Mouse (Mus musculus): ENCODE data around the gene Jmjd1c. TPM values are rescaled to one million over a fixed set of nuclear protein-coding genes. Genes with fewer than 3 reads are reported as not detected.

Jmjd1c gene
- polyA plus RNA-seq, 1 experiment from 2014 or later: 33.5 TPM

GRCm38 (mm10) chr10:67183086-67183485 is 87.2 kb downstream of the Jmjd1c start:
- no peak overlapping the region for H3K4me2 ChIP-seq
- ATAC-seq (replicated peaks; ENCODE audit: insufficient number of reproducible peaks, insufficient read depth, low FRiP score, low read depth): no peak

GRCm38 (mm10) chr10:67184441-67185070 is 88.6 kb downstream of the Jmjd1c start:
- no peak for ATAC-seq (replicated peaks; ENCODE audit: insufficient number of reproducible peaks, insufficient read depth, low FRiP score, low read depth)
- Histone ChIP-seq H3K4me3 (no peak overlapping the region), H3K4me2 (no peak overlapping the region), H3K4me1 (replicated peaks) (peaks cover 20% of the 10 kb centered on the region), H3K27me3 (no peaks in the 10 kb centered on the region), H3K36me3 (no peaks in the 10 kb centered on the region), H3K9ac (no peak overlapping the region), H3K9me3 (replicated peaks) (no peaks in the 10 kb centered on the region), H3K27ac (peak overlapping the region; percentile 66)
- 63% methylated on average over 3 of the region's 3 CpGs for WGBS

More at GRCm38 (mm10) chr10:67183086-67183485, 87.2 kb downstream of the Jmjd1c start:
- Histone ChIP-seq H3K9me3 (replicated peaks) (no peaks in the 10 kb centered on the region), H3K4me1 (replicated peaks) (peaks cover 14% of the 10 kb centered on the region), H3K27ac (peak overlapping the region; percentile 37; the same call in 1 of the 2 replicates), H3K36me3 (no peaks in the 10 kb centered on the region), H3K4me3 (no peak overlapping the region), H3K9ac (no peak overlapping the region), H3K27me3 (no peaks in the 10 kb centered on the region)
- 41% methylated on average over 1 of the region's 1 CpGs for WGBS

- H3K9ac ChIP-seq: peak overlapping the region; percentile 56
- peak; percentile 94 for ATAC-seq (replicated peaks; ENCODE audit: insufficient number of reproducible peaks, insufficient read depth, low FRiP score, low read depth)
- peaks cover 6% of the 10 kb centered on the region; the same call in 1 of the 2 replicates for H3K36me3 ChIP-seq
- peak overlapping the region; percentile 96 for H3K27ac ChIP-seq
- peak overlapping the region; percentile 52 for H3K4me3 ChIP-seq
- under 1% methylated on average over 23 of the region's 23 CpGs for WGBS
- no peaks in the 10 kb centered on the region for H3K27me3 ChIP-seq
- H3K4me2 ChIP-seq: peak overlapping the region; percentile 60
- H3K4me1 ChIP-seq (replicated peaks): peaks cover 18% of the 10 kb centered on the region
- H3K9me3 ChIP-seq (replicated peaks): no peaks in the 10 kb centered on the region
These were observed 89.7 kb downstream of the Jmjd1c start for GRCm38 (mm10) chr10:67185491-67186081.

GRCm38 (mm10) chr10:67186489-67186888 is 90.6 kb downstream of the Jmjd1c start:
- Histone ChIP-seq H3K4me3 (peak overlapping the region; percentile 52), H3K27me3 (no peaks in the 10 kb centered on the region), H3K9me3 (replicated peaks) (no peaks in the 10 kb centered on the region), H3K9ac (peak overlapping the region; percentile 56), H3K27ac (peak overlapping the region; percentile 96), H3K4me1 (replicated peaks) (peaks cover 18% of the 10 kb centered on the region), H3K4me2 (peak overlapping the region; percentile 60), H3K36me3 (peaks cover 6% of the 10 kb centered on the region; the same call in 1 of the 2 replicates)
- no peak for ATAC-seq (replicated peaks; ENCODE audit: insufficient number of reproducible peaks, insufficient read depth, low FRiP score, low read depth)

- no peaks in the 10 kb centered on the region for H3K9me3 ChIP-seq (replicated peaks)
- H3K9ac ChIP-seq: peak overlapping the region; percentile 46
- H3K4me1 ChIP-seq (replicated peaks): peaks cover 18% of the 10 kb centered on the region
- peak overlapping the region; percentile 96 for H3K27ac ChIP-seq
- peak overlapping the region; percentile 52 for H3K4me3 ChIP-seq
- H3K4me2 ChIP-seq: peak overlapping the region; percentile 60
- WGBS: 3% methylated on average over 5 of the region's 5 CpGs
- ATAC-seq (replicated peaks; ENCODE audit: insufficient number of reproducible peaks, insufficient read depth, low FRiP score, low read depth): no peak
- peaks cover 6% of the 10 kb centered on the region; the same call in 1 of the 2 replicates for H3K36me3 ChIP-seq
- no peaks in the 10 kb centered on the region for H3K27me3 ChIP-seq
These were observed 91.1 kb downstream of the Jmjd1c start for GRCm38 (mm10) chr10:67187001-67187453.

GRCm38 (mm10) chr10:67187952-67188351 is 92.0 kb downstream of the Jmjd1c start:
- Histone ChIP-seq H3K4me3 (peak overlapping the region; percentile 52), H3K4me1 (replicated peaks) (peaks cover 15% of the 10 kb centered on the region), H3K27ac (peak overlapping the region; percentile 96; the same call in 1 of the 2 replicates), H3K9ac (no peak overlapping the region), H3K4me2 (peak overlapping the region; percentile 60), H3K36me3 (peaks cover 12% of the 10 kb centered on the region; the same call in 1 of the 2 replicates), H3K27me3 (no peaks in the 10 kb centered on the region), H3K9me3 (replicated peaks) (no peaks in the 10 kb centered on the region)
- no peak for ATAC-seq (replicated peaks; ENCODE audit: insufficient number of reproducible peaks, insufficient read depth, low FRiP score, low read depth)
- 73% methylated on average over 2 of the region's 2 CpGs for WGBS

- Histone ChIP-seq H3K4me1 (replicated peaks) (peaks cover 15% of the 10 kb centered on the region), H3K4me3 (no peak overlapping the region), H3K27ac (peak overlapping the region; percentile 25; the same call in 1 of the 2 replicates), H3K4me2 (peak overlapping the region; percentile 15; the same call in 1 of the 2 replicates), H3K9me3 (replicated peaks) (no peaks in the 10 kb centered on the region), H3K9ac (no peak overlapping the region), H3K36me3 (peaks cover 12% of the 10 kb centered on the region; the same call in 1 of the 2 replicates), H3K27me3 (no peaks in the 10 kb centered on the region)
- ATAC-seq (replicated peaks; ENCODE audit: insufficient number of reproducible peaks, insufficient read depth, low FRiP score, low read depth): no peak
These were observed 93.1 kb downstream of the Jmjd1c start for GRCm38 (mm10) chr10:67189057-67189456.

GRCm38 (mm10) chr10:67190261-67190660 is 94.3 kb downstream of the Jmjd1c start:
- Histone ChIP-seq H3K27me3 (no peaks in the 10 kb centered on the region), H3K27ac (no peak overlapping the region), H3K9me3 (replicated peaks) (no peaks in the 10 kb centered on the region), H3K4me3 (no peak overlapping the region), H3K4me1 (replicated peaks) (peaks cover 13% of the 10 kb centered on the region), H3K36me3 (peaks cover 17% of the 10 kb centered on the region; the same call in 1 of the 2 replicates), H3K9ac (no peak overlapping the region), H3K4me2 (no peak overlapping the region)
- 59% methylated on average over 1 of the region's 1 CpGs for WGBS
- no peak for ATAC-seq (replicated peaks; ENCODE audit: insufficient number of reproducible peaks, insufficient read depth, low FRiP score, low read depth)

- no peak overlapping the region for H3K9ac ChIP-seq
- no peak overlapping the region for H3K27ac ChIP-seq
- no peak overlapping the region for H3K4me2 ChIP-seq
- H3K9me3 ChIP-seq (replicated peaks): no peaks in the 10 kb centered on the region
- H3K4me1 ChIP-seq (replicated peaks): peaks cover 22% of the 10 kb centered on the region
- no peaks in the 10 kb centered on the region for H3K27me3 ChIP-seq
- ATAC-seq (replicated peaks; ENCODE audit: insufficient number of reproducible peaks, insufficient read depth, low FRiP score, low read depth): no peak
- no peak overlapping the region for H3K4me3 ChIP-seq
- 90% methylated on average over 3 of the region's 3 CpGs for WGBS
- peaks cover 17% of the 10 kb centered on the region; the same call in 1 of the 2 replicates for H3K36me3 ChIP-seq
These were observed 96.4 kb downstream of the Jmjd1c start for GRCm38 (mm10) chr10:67192366-67192765.

GRCm38 (mm10) chr10:67193003-67193652 is 97.2 kb downstream of the Jmjd1c start:
- Histone ChIP-seq H3K9ac (no peak overlapping the region), H3K4me1 (replicated peaks) (peaks cover 26% of the 10 kb centered on the region), H3K9me3 (replicated peaks) (no peaks in the 10 kb centered on the region), H3K4me2 (no peak overlapping the region), H3K4me3 (no peak overlapping the region), H3K36me3 (peaks cover 17% of the 10 kb centered on the region; the same call in 1 of the 2 replicates), H3K27me3 (no peaks in the 10 kb centered on the region), H3K27ac (no peak overlapping the region)
- WGBS: 60% methylated on average over 3 of the region's 3 CpGs
- ATAC-seq (replicated peaks; ENCODE audit: insufficient number of reproducible peaks, insufficient read depth, low FRiP score, low read depth): no peak

- Histone ChIP-seq H3K4me1 (replicated peaks) (peaks cover 23% of the 10 kb centered on the region), H3K4me2 (no peak overlapping the region)
These were observed 98.1 kb downstream of the Jmjd1c start for GRCm38 (mm10) chr10:67194046-67194445.

More at GRCm38 (mm10) chr10:67194046-67194445, 98.1 kb downstream of the Jmjd1c start:
- 85% methylated on average over 3 of the region's 3 CpGs for WGBS
- no peaks in the 10 kb centered on the region for H3K9me3 ChIP-seq (replicated peaks)
- H3K36me3 ChIP-seq: peaks cover 17% of the 10 kb centered on the region; the same call in 1 of the 2 replicates
- H3K27ac ChIP-seq: no peak overlapping the region
- H3K4me3 ChIP-seq: no peak overlapping the region
- H3K9ac ChIP-seq: no peak overlapping the region
- H3K27me3 ChIP-seq: no peaks in the 10 kb centered on the region
- ATAC-seq (replicated peaks; ENCODE audit: insufficient number of reproducible peaks, insufficient read depth, low FRiP score, low read depth): no peak

Measured in heart, embryonic 15.5 days (tissue).